Mouse (Mus musculus) limb, embryonic 13.5 days (tissue): ENCODE results near the gene Fbxo47. TPM values are rescaled to one million over a fixed set of nuclear protein-coding genes. Genes with fewer than 3 reads are reported as not detected.
"Not testable (repeated sequence)": the region's sequence is repeated elsewhere in the genome, so short reads cannot be mapped to it uniquely, and the experiment has no call there.

ENCODE experiments used
- ATAC-seq: fragments of 200-750 bp; cut with Nextera tagmentation; 2 replicates; pipeline ENCODE4 v1.8.0; 2017; ENCODE audit warnings: low read depth, moderate number of reproducible peaks, moderate TSS enrichment; ENCODE audit not compliant: low FRiP score
- H3K27ac ChIP-seq: fragments of 300-500 bp; sonication (generic); 2 replicates; pipeline ENCODE4 v1.5.1; 2015; ENCODE audit warnings: inconsistent platforms, mild to moderate bottlenecking, moderate library complexity
- H3K27me3 ChIP-seq: fragments of 300-500 bp; sonication (generic); 2 replicates; pipeline ENCODE4 v1.6.1; 2015; ENCODE audit warnings: mild to moderate bottlenecking, inconsistent platforms
- H3K36me3 ChIP-seq: fragments of 300-500 bp; sonication (generic); 2 replicates; pipeline ENCODE4 v1.6.1; 2015; ENCODE audit warnings: inconsistent platforms, mild to moderate bottlenecking, moderate library complexity
- H3K4me1 ChIP-seq: fragments of 300-500 bp; sonication (generic); 2 replicates; pipeline ENCODE4 v1.6.1; 2015; ENCODE audit warnings: inconsistent platforms
- H3K4me2 ChIP-seq: fragments of 300-500 bp; sonication (generic); replicated peaks from 2 replicates; pipeline ENCODE4 v1.6.1; 2015; ENCODE audit warnings: inconsistent platforms, mild to moderate bottlenecking, moderate library complexity
- H3K4me3 ChIP-seq: fragments of 300-500 bp; sonication (generic); 2 replicates; pipeline ENCODE4 v1.5.1; 2015; ENCODE audit warnings: moderate library complexity, mild to moderate bottlenecking, inconsistent platforms
- H3K9ac ChIP-seq: fragments of 300-500 bp; sonication (generic); 2 replicates; pipeline ENCODE4 v1.6.1; 2015; ENCODE audit warnings: mild to moderate bottlenecking, inconsistent platforms
- H3K9me3 ChIP-seq: fragments of 300-500 bp; sonication (generic); 2 replicates; pipeline ENCODE4 v1.6.1; 2016; ENCODE audit warnings: inconsistent platforms
- WGBS: fragments of 180-500 bp; shearing (Covaris S2); methylation state at CpG from one replicate; pipeline ENCODE4 v1.1.7; 2015; 5-methylcytosine and 5-hydroxymethylcytosine counted together
- polyA plus RNA-seq: library from polyadenylated mRNA; unstranded; fragments of >200 nt; fragmentation: Nextera tagmentation; extraction: Ambion mirVana; gene quantifications from 2 replicates; pipeline ENCODE4 v1.2.1, GENCODE M21; 2015

Fbxo47 gene
- polyA plus RNA-seq, 1 experiment from 2014 or later: 0.37 TPM

GRCm38 (mm10) chr11:97840135-97840490 lies 43.8 kb downstream of the Fbxo47 start:
- no peaks in the 10 kb centered on the region for H3K9me3 ChIP-seq
- peak overlapping the region; percentile 57 for H3K4me3 ChIP-seq
- H3K9ac ChIP-seq: peak overlapping the region; percentile 76; the same call in 1 of the 2 replicates
- H3K4me2 ChIP-seq: peak overlapping the region; percentile 69
- H3K27me3 ChIP-seq: no peaks in the 10 kb centered on the region
- peaks cover 38% of the 10 kb centered on the region for H3K36me3 ChIP-seq
- H3K4me1 ChIP-seq: peaks cover 22% of the 10 kb centered on the region
- WGBS: 74% methylated on average over 2 of the region's 2 CpGs
- H3K27ac ChIP-seq: peak overlapping the region; percentile 85; the same call in 1 of the 2 replicates
- no peak for ATAC-seq

DNA sequence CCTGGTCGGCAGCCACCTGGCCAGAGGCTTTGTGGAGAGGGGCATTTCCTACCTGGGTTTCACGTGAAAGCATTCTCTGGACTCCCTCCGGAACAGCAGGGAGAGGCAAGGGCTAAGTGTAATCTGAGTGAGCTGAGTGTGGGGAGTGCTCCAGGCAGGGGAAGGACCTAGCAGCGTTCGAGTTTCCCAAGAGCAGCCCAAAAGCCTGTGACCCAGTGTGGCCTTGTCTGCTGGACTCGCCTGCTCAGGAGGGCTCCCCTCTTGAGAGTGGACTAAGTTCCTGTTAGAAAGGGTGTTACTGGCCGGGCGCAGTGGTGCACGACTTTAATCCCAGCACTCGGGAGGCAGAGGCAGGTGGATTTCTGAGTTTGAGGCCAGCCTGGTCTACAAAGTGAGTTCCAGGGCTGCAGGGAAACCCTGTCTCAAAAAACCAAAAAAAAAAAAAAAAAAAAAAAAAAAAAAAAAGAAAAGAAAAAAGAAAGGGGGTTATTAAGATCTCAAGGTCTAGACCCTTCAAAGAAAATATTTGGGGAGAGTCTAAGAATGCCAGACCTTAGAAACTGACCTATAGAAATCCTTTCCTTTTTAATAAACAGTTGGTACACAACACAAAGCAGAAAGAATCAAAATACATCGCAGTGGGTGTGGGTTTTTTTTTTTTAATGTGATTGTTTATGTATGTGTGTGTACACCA lies 44.4 kb downstream of the Fbxo47 start:
- H3K27me3 ChIP-seq: no peaks in the 10 kb centered on the region
- H3K36me3 ChIP-seq: peaks cover 43% of the 10 kb centered on the region
- no peak for ATAC-seq
- H3K4me3 ChIP-seq: no peak overlapping the region
- 50% methylated on average over 11 of the region's 11 CpGs for WGBS
- H3K9ac ChIP-seq: no peak overlapping the region
- peak overlapping the region; percentile 55; the same call in 1 of the 2 replicates for H3K27ac ChIP-seq
- no peak overlapping the region for H3K4me2 ChIP-seq
- peaks cover 22% of the 10 kb centered on the region for H3K4me1 ChIP-seq
- H3K9me3 ChIP-seq: no peaks in the 10 kb centered on the region

GRCm38 (mm10) chr11:97838779-97839440 lies 45.0 kb downstream of the Fbxo47 start:
- ATAC-seq: no peak
- H3K27me3 ChIP-seq: no peaks in the 10 kb centered on the region
- H3K9ac ChIP-seq: no peak overlapping the region
- peaks cover 22% of the 10 kb centered on the region for H3K4me1 ChIP-seq
- H3K9me3 ChIP-seq: no peaks in the 10 kb centered on the region
- peaks cover 50% of the 10 kb centered on the region for H3K36me3 ChIP-seq
- no peak overlapping the region for H3K4me2 ChIP-seq
- WGBS: 36% methylated on average over 10 of the region's 10 CpGs
- H3K27ac ChIP-seq: peak overlapping the region; percentile 55; the same call in 1 of the 2 replicates
- no peak overlapping the region for H3K4me3 ChIP-seq

DNA sequence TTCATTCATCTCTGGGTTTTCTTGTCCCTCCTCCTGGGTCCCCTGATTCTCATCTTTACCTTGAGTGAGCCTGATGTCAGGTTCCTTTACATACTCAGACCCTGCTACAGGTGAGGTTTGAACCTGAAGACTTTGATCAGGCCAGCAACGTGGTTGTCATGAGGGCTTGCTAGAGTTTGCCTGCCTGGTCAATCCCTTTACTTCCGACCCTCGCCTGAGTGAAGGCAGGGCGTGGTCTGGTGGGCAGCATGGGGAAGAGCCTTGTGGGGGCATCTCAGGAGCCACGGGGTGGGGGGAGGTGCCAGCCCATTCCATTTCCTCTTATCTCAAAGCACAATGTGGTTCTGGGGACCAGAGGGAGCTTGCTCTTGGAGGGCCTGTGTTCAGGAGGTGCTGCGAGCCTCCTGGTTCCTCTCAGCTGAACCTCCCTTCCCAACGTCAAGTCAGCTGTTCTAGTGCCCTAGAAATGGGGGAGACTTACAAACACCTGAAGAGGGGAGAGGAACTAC lies 46.3 kb downstream of the Fbxo47 start:
- Histone ChIP-seq H3K4me3 (no peak overlapping the region), H3K4me1 (peaks cover 22% of the 10 kb centered on the region), H3K9ac (no peak overlapping the region), H3K36me3 (peaks cover 58% of the 10 kb centered on the region), H3K4me2 (no peak overlapping the region), H3K9me3 (no peaks in the 10 kb centered on the region), H3K27ac (no peak overlapping the region), H3K27me3 (no peaks in the 10 kb centered on the region)
- no peak for ATAC-seq
- WGBS: 82% methylated on average over 7 of the region's 7 CpGs

- not testable (repeated sequence) for H3K9ac ChIP-seq, H3K4me2 ChIP-seq, H3K4me3 ChIP-seq, H3K27me3 ChIP-seq, H3K27ac ChIP-seq, H3K9me3 ChIP-seq, ATAC-seq
- peaks cover 64% of the 10 kb centered on the region for H3K36me3 ChIP-seq
- peaks cover 19% of the 10 kb centered on the region for H3K4me1 ChIP-seq
- WGBS: 79% methylated on average over 9 of the region's 9 CpGs
Measured at GRCm38 (mm10) chr11:97837051-97837450, 46.9 kb downstream of the Fbxo47 start.

DNA sequence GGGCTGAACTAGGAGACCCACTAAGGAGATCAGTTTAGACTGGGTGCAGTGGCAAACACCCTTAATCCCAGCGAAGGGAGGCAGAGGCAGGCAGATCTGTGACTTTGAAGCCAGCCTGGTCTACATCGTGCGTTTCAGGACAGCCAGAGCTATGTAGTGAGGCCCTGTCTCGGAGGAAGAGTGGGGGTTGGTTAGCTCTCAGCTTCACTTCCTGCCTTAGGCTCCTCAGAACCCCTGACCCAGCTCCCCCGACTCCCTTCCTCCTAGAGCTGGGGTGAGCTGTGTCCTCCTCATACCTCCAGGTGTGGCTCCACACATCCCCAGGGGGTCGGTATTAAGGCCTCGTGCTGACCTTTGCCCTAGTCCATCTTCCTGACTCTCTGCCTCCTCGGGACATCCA lies 47.4 kb downstream of the Fbxo47 start:
- Histone ChIP-seq H3K4me3 (no peak overlapping the region), H3K9ac (no peak overlapping the region), H3K36me3 (peaks cover 69% of the 10 kb centered on the region), H3K4me2 (no peak overlapping the region), H3K4me1 (peaks cover 14% of the 10 kb centered on the region), H3K27me3 (no peaks in the 10 kb centered on the region), H3K9me3 (no peaks in the 10 kb centered on the region), H3K27ac (no peak overlapping the region)
- WGBS: 61% methylated on average over 8 of the region's 8 CpGs
- no peak for ATAC-seq

DNA sequence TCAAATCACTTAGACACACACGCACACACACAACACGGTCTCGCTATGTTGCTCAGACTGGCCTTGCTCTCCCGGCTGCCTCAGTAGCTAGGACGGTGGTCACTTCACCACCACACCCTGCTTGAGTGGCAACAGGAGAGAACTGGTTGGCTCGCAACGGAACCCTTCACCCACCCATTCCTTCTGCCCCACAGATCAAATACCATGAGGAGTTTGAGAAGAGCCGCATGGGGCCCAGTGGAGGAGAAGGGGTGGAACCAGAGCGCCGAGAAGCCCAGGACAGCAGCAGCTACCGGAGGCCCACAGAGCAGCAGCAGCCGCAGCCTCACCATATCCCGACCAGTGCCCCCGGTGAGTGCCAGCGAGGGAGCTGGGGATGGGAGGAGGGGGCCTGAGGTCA lies 50.6 kb downstream of the Fbxo47 start:
- no peak for ATAC-seq
- peaks cover 92% of the 10 kb centered on the region for H3K36me3 ChIP-seq
- no peak overlapping the region for H3K4me2 ChIP-seq
- no peak overlapping the region for H3K9ac ChIP-seq
- no peak overlapping the region for H3K27ac ChIP-seq
- H3K9me3 ChIP-seq: no peaks in the 10 kb centered on the region
- no peaks in the 10 kb centered on the region for H3K4me1 ChIP-seq
- WGBS: 87% methylated on average over 15 of the region's 15 CpGs
- H3K27me3 ChIP-seq: no peaks in the 10 kb centered on the region
- no peak overlapping the region for H3K4me3 ChIP-seq

DNA sequence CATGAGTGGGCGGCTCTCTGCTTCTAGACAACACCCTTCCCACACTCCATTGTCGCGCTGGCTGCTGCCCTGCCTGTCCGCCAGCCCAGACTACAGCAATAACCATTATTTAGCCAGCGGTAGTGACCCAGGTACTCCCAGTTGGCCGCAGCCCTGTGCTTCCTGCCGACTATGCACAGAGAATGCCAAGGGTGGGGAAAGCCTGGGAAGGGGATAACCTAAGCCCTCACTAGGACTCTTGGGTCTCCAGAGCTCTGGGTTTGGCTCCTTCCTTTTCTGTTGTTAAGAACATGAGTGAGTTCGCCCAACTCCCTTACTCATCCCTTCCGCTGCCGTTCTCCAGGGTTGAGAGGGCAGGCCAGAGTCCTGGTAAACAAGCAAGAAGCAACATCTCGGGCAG lies 52.0 kb downstream of the Fbxo47 start:
- Histone ChIP-seq H3K4me3 (no peak overlapping the region), H3K27me3 (no peaks in the 10 kb centered on the region), H3K4me2 (no peak overlapping the region), H3K4me1 (no peaks in the 10 kb centered on the region), H3K9me3 (no peaks in the 10 kb centered on the region), H3K27ac (no peak overlapping the region), H3K36me3 (peaks cover 91% of the 10 kb centered on the region), H3K9ac (no peak overlapping the region)
- WGBS: 85% methylated on average over 11 of the region's 11 CpGs
- ATAC-seq: no peak

GRCm38 (mm10) chr11:97830501-97830900 lies 53.5 kb downstream of the Fbxo47 start:
- no peak overlapping the region for H3K9ac ChIP-seq
- no peaks in the 10 kb centered on the region for H3K9me3 ChIP-seq
- no peaks in the 10 kb centered on the region for H3K27me3 ChIP-seq
- no peak overlapping the region for H3K27ac ChIP-seq
- WGBS: 90% methylated on average over 6 of the region's 6 CpGs
- H3K36me3 ChIP-seq: peaks cover 91% of the 10 kb centered on the region
- H3K4me1 ChIP-seq: no peaks in the 10 kb centered on the region
- ATAC-seq: no peak
- H3K4me3 ChIP-seq: no peak overlapping the region
- H3K4me2 ChIP-seq: no peak overlapping the region

DNA sequence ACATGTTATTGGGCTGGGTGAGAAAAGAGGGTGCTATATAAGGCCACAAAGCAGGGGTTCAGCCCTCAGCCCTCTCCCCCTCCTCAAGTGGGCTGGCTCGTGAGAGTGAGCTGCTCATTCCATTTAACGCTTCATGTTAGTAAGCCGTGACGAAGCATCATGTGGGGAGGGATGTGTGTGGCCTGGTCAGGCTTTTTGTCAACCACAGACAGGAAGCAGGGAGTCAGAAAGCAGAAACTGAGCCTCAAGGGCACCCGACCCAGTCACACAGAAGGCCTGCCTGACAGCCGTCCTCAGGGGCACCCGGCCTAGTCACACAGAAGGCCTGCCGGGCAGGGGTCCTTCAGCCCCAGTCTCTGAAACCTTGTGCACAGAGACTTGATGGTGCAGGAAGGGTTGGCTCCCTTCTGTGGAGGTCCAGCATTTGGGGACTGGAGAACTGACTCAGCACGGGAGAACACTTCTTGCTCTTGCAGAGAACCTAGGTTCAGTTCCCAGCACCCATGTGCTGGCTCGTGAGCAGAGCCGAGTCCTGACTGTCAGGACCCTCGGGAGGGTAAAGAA lies 54.0 kb downstream of the Fbxo47 start:
- H3K9me3 ChIP-seq: no peaks in the 10 kb centered on the region
- H3K27me3 ChIP-seq: no peaks in the 10 kb centered on the region
- H3K4me1 ChIP-seq: no peaks in the 10 kb centered on the region
- H3K4me2 ChIP-seq: no peak overlapping the region
- H3K9ac ChIP-seq: no peak overlapping the region
- ATAC-seq: no peak
- H3K36me3 ChIP-seq: peaks cover 91% of the 10 kb centered on the region
- WGBS: 89% methylated on average over 12 of the region's 12 CpGs
- no peak overlapping the region for H3K4me3 ChIP-seq
- H3K27ac ChIP-seq: no peak overlapping the region

DNA sequence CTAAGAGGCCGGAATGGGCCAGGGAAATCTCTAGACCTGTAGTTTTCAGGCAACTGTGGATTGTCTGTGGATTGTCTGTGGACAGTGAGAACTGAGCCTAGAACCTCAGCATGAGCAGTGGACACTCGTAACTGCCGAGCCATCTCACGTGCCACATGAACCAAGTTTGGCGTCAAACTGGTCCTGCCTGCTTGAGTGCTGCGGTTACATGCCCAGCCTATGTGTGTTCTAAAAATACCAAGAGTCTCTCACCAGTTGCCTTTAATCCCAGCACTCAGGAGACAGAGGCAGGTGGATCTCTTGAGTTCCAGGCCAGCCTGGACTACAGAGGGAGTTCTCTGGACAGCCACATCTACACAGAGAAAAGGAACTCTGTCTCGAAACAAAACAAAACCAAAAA lies 54.6 kb downstream of the Fbxo47 start:
- H3K27me3 ChIP-seq: no peaks in the 10 kb centered on the region
- no peak overlapping the region for H3K27ac ChIP-seq
- no peaks in the 10 kb centered on the region for H3K9me3 ChIP-seq
- H3K4me3 ChIP-seq: no peak overlapping the region
- no peak for ATAC-seq
- H3K9ac ChIP-seq: no peak overlapping the region
- WGBS: 90% methylated on average over 7 of the region's 7 CpGs
- peaks cover 91% of the 10 kb centered on the region for H3K36me3 ChIP-seq
- H3K4me2 ChIP-seq: no peak overlapping the region
- H3K4me1 ChIP-seq: no peaks in the 10 kb centered on the region

DNA sequence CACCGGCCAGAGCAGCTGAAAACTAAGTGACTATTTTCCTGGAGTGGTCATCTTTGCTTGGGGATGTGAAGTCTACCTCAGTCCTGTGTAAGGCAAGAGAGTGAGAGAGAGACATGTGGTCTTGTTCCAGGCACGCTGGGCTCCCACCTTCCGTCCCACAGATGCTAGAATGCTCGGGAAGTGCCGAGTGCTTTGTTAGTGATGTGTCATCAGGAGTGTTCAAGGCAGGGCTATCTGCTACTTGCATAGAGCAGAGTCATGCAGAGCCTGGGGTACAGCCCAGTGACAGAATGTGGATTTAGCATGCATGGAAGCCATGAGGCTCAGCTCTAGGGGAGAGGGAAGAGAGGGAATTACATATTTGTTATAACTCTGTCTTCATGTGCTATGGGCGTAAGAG lies 56.3 kb downstream of the Fbxo47 start:
- Histone ChIP-seq H3K36me3 (peaks cover 92% of the 10 kb centered on the region), H3K27me3 (no peaks in the 10 kb centered on the region), H3K4me1 (no peaks in the 10 kb centered on the region), H3K4me2 (no peak overlapping the region), H3K27ac (no peak overlapping the region), H3K9me3 (no peaks in the 10 kb centered on the region), H3K9ac (no peak overlapping the region), H3K4me3 (no peak overlapping the region)
- 84% methylated on average over 6 of the region's 6 CpGs for WGBS
- no peak for ATAC-seq
